In the genomic region with DNA sequence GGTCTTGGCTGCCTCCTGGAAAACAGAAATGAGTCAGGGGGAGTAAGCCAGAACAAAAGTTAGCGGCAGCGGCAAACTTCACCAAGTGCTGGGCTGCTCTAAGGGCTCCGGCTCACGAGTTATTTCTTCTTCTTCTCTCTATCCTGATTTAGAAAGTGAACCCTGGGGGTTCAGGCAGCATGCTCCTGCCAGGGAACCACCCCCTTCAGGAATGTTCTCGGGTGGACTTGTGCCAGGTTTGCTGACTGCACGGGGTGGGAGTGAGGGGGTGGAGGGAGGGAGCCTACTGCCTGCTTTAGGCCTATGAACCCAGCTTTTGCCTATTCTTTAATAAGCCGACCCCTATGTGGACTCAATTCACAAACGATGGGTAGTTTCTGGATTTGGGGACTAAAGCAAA, we compare ENCODE assay signal across 19 mouse cellular contexts.
DNase-seq lines count a peak whose midpoint lies in the region; ATAC-seq lines count a peak whose summit lies in the region.
"Had no signal": no experiment of that assay in that cellular context is flagged by ENCODE, and none has a peak within 500 bp of the region (broad histone marks: within the 10 kb centered on the region; RNA-seq: fewer than 3 reads in every experiment).

No protein-coding gene starts in this region.

- 89% methylated on average over 8 of the region's 8 CpGs for WGBS in kidney, embryonic 14.5 days
- 42% methylated on average over 8 of the region's 8 CpGs for WGBS in embryonic facial prominence, embryonic 15.5 days

- H3K36me3 ChIP-seq in kidney, embryonic 14.5 days (ENCODE audit: control insufficient read depth, insufficient read depth, low read length): no peaks in the 10 kb centered on the region
- H3K36me3 ChIP-seq in embryonic facial prominence, embryonic 15.5 days: no peaks in the 10 kb centered on the region
- H3K36me3 ChIP-seq: forebrain, embryonic 15.5 days; heart, embryonic 10.5 days; hindbrain, embryonic 13.5 days; limb, embryonic 13.5 days; liver, embryonic 15.5 days had no signal

- peak; percentile 8 to 24 for DNase-seq in heart, postnatal 10 days
- DNase-seq in heart, postnatal 36 days: no peak
- DNase-seq in kidney, postnatal 4 days: peak; percentile 20 to 27
- DNase-seq in NIH3T3 (ENCODE audit: low read depth): peak; percentile 44
- no peak for DNase-seq in thymus, adult 18-20 months
- DNase-seq: adrenal gland, postnatal 36 days; cerebellum, adult 2 months; cerebellum, postnatal 36 days; midbrain, embryonic 14.5 days had no signal

- no peak for ATAC-seq in kidney, embryonic 14.5 days (ENCODE audit: low FRiP score, low TSS enrichment)
- no peak for ATAC-seq in embryonic facial prominence, embryonic 15.5 days (ENCODE audit: insufficient number of reproducible peaks, low FRiP score, low TSS enrichment, low read depth)
- ATAC-seq: forebrain, embryonic 15.5 days; inflammation-experienced regulatory T-cells, adult 6 months had no signal

- intact Hi-C loops in heart, postnatal 10 days (cut with DNase I): no loop called here
- intact Hi-C loops in heart, postnatal 36 days (cut with DNase I): no loop called here

- no peaks in the 10 kb centered on the region for H3K27me3 ChIP-seq in kidney, embryonic 14.5 days (ENCODE audit: control insufficient read depth, insufficient read depth, low read length)
- H3K27me3 ChIP-seq in embryonic facial prominence, embryonic 15.5 days: peaks cover 2% of the 10 kb centered on the region; the same call in 1 of the 2 replicates
- H3K27me3 ChIP-seq: forebrain, embryonic 15.5 days; hindbrain, embryonic 13.5 days; limb, embryonic 13.5 days; liver, embryonic 15.5 days had no signal

- H3K9ac ChIP-seq in kidney, embryonic 14.5 days (ENCODE audit: low read depth, low read length): no peak overlapping the region
- H3K9ac ChIP-seq in embryonic facial prominence, embryonic 15.5 days: no peak overlapping the region
- H3K9ac ChIP-seq: forebrain, embryonic 15.5 days; hindbrain, embryonic 13.5 days; limb, embryonic 13.5 days; liver, embryonic 15.5 days had no signal

- H3K27ac ChIP-seq in kidney, embryonic 14.5 days (ENCODE audit: low read depth, low read length): no peak overlapping the region
- H3K27ac ChIP-seq in embryonic facial prominence, embryonic 15.5 days (replicated peaks): peak overlapping the region; percentile 25; the same call in 1 of the 2 replicates
- H3K27ac ChIP-seq: forebrain, embryonic 15.5 days; heart, embryonic 10.5 days; hindbrain, embryonic 13.5 days; limb, embryonic 13.5 days; liver, embryonic 15.5 days had no signal

- no peaks in the 10 kb centered on the region for H3K4me1 ChIP-seq in kidney, embryonic 14.5 days (ENCODE audit: control insufficient read depth, insufficient read depth, low read length)
- peaks cover 18% of the 10 kb centered on the region for H3K4me1 ChIP-seq in embryonic facial prominence, embryonic 15.5 days
- H3K4me1 ChIP-seq: heart, embryonic 10.5 days; hindbrain, embryonic 13.5 days; liver, embryonic 15.5 days had no signal

- no peak overlapping the region for H3K4me2 ChIP-seq in kidney, embryonic 14.5 days (replicated peaks; ENCODE audit: low read depth, low read length)
- no peak overlapping the region for H3K4me2 ChIP-seq in embryonic facial prominence, embryonic 15.5 days (replicated peaks)
- H3K4me2 ChIP-seq: forebrain, embryonic 15.5 days; hindbrain, embryonic 13.5 days; limb, embryonic 13.5 days; liver, embryonic 15.5 days had no signal

- no peak overlapping the region for H3K4me3 ChIP-seq in kidney, embryonic 14.5 days (ENCODE audit: low read length)
- no peak overlapping the region for H3K4me3 ChIP-seq in embryonic facial prominence, embryonic 15.5 days (replicated peaks)
- H3K4me3 ChIP-seq: erythroblast, embryonic 14.5 days; forebrain, embryonic 15.5 days; heart, embryonic 10.5 days; hindbrain, embryonic 13.5 days; limb, embryonic 13.5 days; liver, embryonic 15.5 days; myocyte had no signal

- H3K9me3 ChIP-seq in kidney, embryonic 14.5 days (ENCODE audit: control insufficient read depth, low read length): no peaks in the 10 kb centered on the region
- no peaks in the 10 kb centered on the region for H3K9me3 ChIP-seq in embryonic facial prominence, embryonic 15.5 days (replicated peaks)
- H3K9me3 ChIP-seq: forebrain, embryonic 15.5 days; heart, embryonic 10.5 days; hindbrain, embryonic 13.5 days; limb, embryonic 13.5 days; liver, embryonic 15.5 days had no signal

Comparison
In these comparisons a context has a peak if more than half of its experiments do, and no peak if none do; other contexts are left out.
1. DNase-seq: peak in heart, postnatal 10 days (2 of 2), kidney, postnatal 4 days (2 of 2) and NIH3T3 (single experiment); none in heart, postnatal 36 days (0 of 2) and thymus, adult 18-20 months (0 of 2).